Mouse (Mus musculus) natural killer cell, adult 2 months (primary cell): ENCODE results near the gene Srp14.

Source experiments
- DNase-seq, 2 experiments: peaks; one replicate each; pipeline ENCODE4 v3.0.0; 2022; ENCODE audit warnings: low spot score in 2 of 2

The Srp14 gene

DNA sequence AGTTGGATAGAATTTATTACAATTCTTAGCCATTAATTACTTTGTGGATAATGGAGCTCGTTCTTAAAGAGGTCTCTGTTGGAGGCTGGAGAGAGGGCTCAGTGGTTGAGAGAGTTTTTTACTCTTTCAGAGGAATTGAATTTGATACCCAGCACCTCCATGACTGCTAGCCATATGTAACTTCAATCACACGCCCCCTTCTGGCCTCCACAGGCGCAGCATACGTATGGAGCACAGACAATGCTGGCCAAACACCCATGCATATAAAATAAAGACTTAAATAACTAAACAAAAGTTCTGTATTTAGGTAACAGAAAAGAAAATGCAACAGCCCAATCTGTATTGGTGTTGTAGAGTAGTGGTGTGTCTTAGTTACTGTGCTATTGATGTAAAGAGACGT lies 47.9 kb downstream of the Srp14 start:
- peak; percentile 8 to 45 for DNase-seq

- no peak for DNase-seq
Observed at GRCm38 (mm10) chr2:118430630-118431029, 48.9 kb downstream of the Srp14 start.

GRCm38 (mm10) chr2:118429297-118429696 lies 50.2 kb downstream of the Srp14 start:
- no peak for DNase-seq

DNA sequence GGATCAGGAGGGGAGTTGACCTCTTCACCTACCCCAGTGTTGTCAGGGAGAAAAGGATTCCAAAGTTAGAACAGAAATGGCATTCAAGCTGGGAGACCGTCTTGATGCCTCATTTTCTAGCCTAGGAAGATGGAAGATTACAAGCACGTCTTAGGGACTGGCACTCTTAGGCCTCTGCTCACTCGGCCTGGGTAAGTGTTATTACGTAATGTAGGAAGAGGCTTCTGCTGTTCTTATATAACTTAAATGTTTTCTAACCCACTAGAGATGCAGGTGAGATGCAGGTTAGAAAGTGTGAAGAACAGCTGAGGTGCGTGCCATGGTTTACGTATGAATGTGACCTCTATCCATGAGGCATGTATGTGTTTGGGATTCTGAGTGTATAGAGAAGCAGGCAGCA lies 51.2 kb downstream of the Srp14 start:
- DNase-seq: no peak
